Mouse (Mus musculus) E14TG2a.4 (cell line): ENCODE data around the gene Frmd4b.

Experiments used
- CTCF ChIP-seq: conservative IDR thresholded peaks from 2 replicates; pipeline ENCODE4 v1.5.1; 2014; ENCODE audit warnings: low read length
- NANOG ChIP-seq: IDR thresholded peaks from 2 replicates; pipeline ENCODE4 v1.6.1; 2014; ENCODE audit warnings: borderline replicate concordance, low read length, mixed read lengths

GRCm38 (mm10) chr6:97647501-97647900, 30.2 kb upstream of the Frmd4b start:
- no peak for TF ChIP-seq CTCF
- no peak for TF ChIP-seq NANOG
